ENCODE assay signal across 9 mouse cellular contexts in genomic region chr13:9760057-9760456, GRCm38 (mm10). TPM values are rescaled to one million over a fixed set of nuclear protein-coding genes. Genes with fewer than 3 reads are reported as not detected.
DNase-seq lines count a peak whose midpoint lies in the region; ATAC-seq and TF ChIP-seq lines count a peak whose summit lies in the region.
"Had no signal": no experiment of that assay in that cellular context is flagged by ENCODE, and none has a peak within 500 bp of the region (broad histone marks: within the 10 kb centered on the region; RNA-seq: fewer than 3 reads in every experiment).

No protein-coding gene starts in this region.

- peak overlapping the region; percentile 3 for H3K4me3 ChIP-seq in midbrain, embryonic 10.5 days
- H3K4me3 ChIP-seq in midbrain, embryonic 16.5 days (ENCODE audit: low read depth, low read length), result no peak overlapping the region
- H3K4me3 ChIP-seq in intestine, postnatal 0 days (ENCODE audit: low read depth, low read length), result no peak overlapping the region
- no peak overlapping the region for H3K4me3 ChIP-seq in heart, embryonic 10.5 days

- DNase-seq in midbrain, embryonic 10.5 days (ENCODE audit: low spot score), result peak; percentile 48
- DNase-seq in embryo, embryonic 10.5 days (ENCODE audit: low spot score), result peak; percentile 54
- peak; percentile 27 for DNase-seq in lung, postnatal 36 days
- DNase-seq in spleen, postnatal 36 days (ENCODE audit: low spot score in 2 of 2), result peak; percentile 75 to 78
- no peak for DNase-seq in heart, embryonic 10.5 days (ENCODE audit: low spot score)
- DNase-seq in left cerebral cortex, postnatal 4 days, result no peak
- DNase-seq: kidney, postnatal 36 days had no signal

- no peaks in the 10 kb centered on the region for H3K27me3 ChIP-seq in midbrain, embryonic 10.5 days (ENCODE audit: low read depth, poor library complexity, severe bottlenecking)
- no peaks in the 10 kb centered on the region for H3K27me3 ChIP-seq in midbrain, embryonic 16.5 days (ENCODE audit: control insufficient read depth, insufficient read depth, low read depth, low read length)
- H3K27me3 ChIP-seq in intestine, postnatal 0 days (replicated peaks; ENCODE audit: control insufficient read depth, insufficient read depth, low read length), result no peaks in the 10 kb centered on the region
- H3K27me3 ChIP-seq in heart, embryonic 10.5 days (ENCODE audit: insufficient read depth, poor library complexity, severe bottlenecking), result no peaks in the 10 kb centered on the region

- H3K9me3 ChIP-seq in midbrain, embryonic 10.5 days (replicated peaks), result no peaks in the 10 kb centered on the region
- H3K9me3 ChIP-seq in midbrain, embryonic 16.5 days (replicated peaks; ENCODE audit: control insufficient read depth, low read length, poor library complexity, severe bottlenecking), result no peaks in the 10 kb centered on the region
- H3K9me3 ChIP-seq in intestine, postnatal 0 days (ENCODE audit: control insufficient read depth), result no peaks in the 10 kb centered on the region
- no peaks in the 10 kb centered on the region for H3K9me3 ChIP-seq in heart, embryonic 10.5 days

- no peaks in the 10 kb centered on the region for H3K36me3 ChIP-seq in midbrain, embryonic 10.5 days
- no peaks in the 10 kb centered on the region for H3K36me3 ChIP-seq in midbrain, embryonic 16.5 days (ENCODE audit: control insufficient read depth, insufficient read depth, low read length)
- H3K36me3 ChIP-seq in intestine, postnatal 0 days (ENCODE audit: control insufficient read depth, insufficient read depth), result no peaks in the 10 kb centered on the region
- H3K36me3 ChIP-seq in heart, embryonic 10.5 days, result no peaks in the 10 kb centered on the region

- H3K4me1 ChIP-seq in midbrain, embryonic 10.5 days, result peaks cover 60% of the 10 kb centered on the region
- peaks cover 36% of the 10 kb centered on the region for H3K4me1 ChIP-seq in midbrain, embryonic 16.5 days (ENCODE audit: control insufficient read depth, insufficient read depth, low read length)
- H3K4me1 ChIP-seq in intestine, postnatal 0 days (replicated peaks; ENCODE audit: control insufficient read depth, insufficient read depth, low read length), result 0 out of 2 replicates have a peak, but pooled peaks cover 3% of the 10 kb centered on the region
- peaks cover 28% of the 10 kb centered on the region for H3K4me1 ChIP-seq in heart, embryonic 10.5 days

- no peak for TF ChIP-seq CTCF in intestine, postnatal 0 days (IDR thresholded peaks at IDR 0.05; ENCODE audit: low read depth)

- no peak for ATAC-seq in midbrain, embryonic 16.5 days
- ATAC-seq in intestine, postnatal 0 days, result no peak

- H3K27ac ChIP-seq in midbrain, embryonic 10.5 days (replicated peaks), result peak overlapping the region; percentile 53; the same call in 1 of the 2 replicates
- no peak overlapping the region for H3K27ac ChIP-seq in midbrain, embryonic 16.5 days (ENCODE audit: low read length)
- no peak overlapping the region for H3K27ac ChIP-seq in intestine, postnatal 0 days (ENCODE audit: low read depth, low read length)
- H3K27ac ChIP-seq in heart, embryonic 10.5 days, result no peak overlapping the region

- H3K4me2 ChIP-seq in midbrain, embryonic 16.5 days (ENCODE audit: low read length), result no peak overlapping the region
- no peak overlapping the region for H3K4me2 ChIP-seq in intestine, postnatal 0 days (replicated peaks; ENCODE audit: low read depth)

- WGBS in midbrain, embryonic 10.5 days, result 41% methylated on average over 6 of the region's 6 CpGs
- WGBS in midbrain, embryonic 16.5 days, result 13% methylated on average over 6 of the region's 6 CpGs
- WGBS in intestine, postnatal 0 days, result 88% methylated on average over 6 of the region's 6 CpGs
- 91% methylated on average over 6 of the region's 6 CpGs for WGBS in heart, embryonic 10.5 days

- no peak overlapping the region; the same call in 1 of the 2 replicates for H3K9ac ChIP-seq in midbrain, embryonic 16.5 days (ENCODE audit: low read depth, low read length)
- H3K9ac ChIP-seq in intestine, postnatal 0 days (ENCODE audit: low read depth, low read length), result no peak overlapping the region

- intact Hi-C loops in left cerebral cortex, postnatal 4 days (cut with DNase I), result no loop called here

RNA-seq across cellular contexts. Expression of gene Zmynd11, which starts 5.1 kb away (rescaled TPM):
- polyA plus RNA-seq in midbrain, embryonic 10.5 days (2016; fragmentation: Nextera tagmentation; extraction: Ambion mirVana), result 104 and 111 TPM in 2 replicates
- polyA plus RNA-seq in midbrain, embryonic 16.5 days (2015; fragmentation: Nextera tagmentation; extraction: Ambion mirVana), result 185 and 188 TPM in 2 replicates
- polyA plus RNA-seq in intestine, postnatal 0 days (2015; fragmentation: Nextera tagmentation; extraction: Ambion mirVana), result 45.2 and 52.9 TPM in 2 replicates
- polyA plus RNA-seq in heart, embryonic 10.5 days (2016; fragmentation: Nextera tagmentation; extraction: Ambion mirVana), result 88.2 and 98.4 TPM in 2 replicates
- total RNA-seq in left cerebral cortex, postnatal 4 days (2021), result 100 to 1,000 TPM; 309 to 322 TPM

Comparison
In these comparisons a context has a peak if more than half of its experiments do, and no peak if none do; other contexts are left out.
1. DNase-seq: peak in midbrain, embryonic 10.5 days (single experiment), embryo, embryonic 10.5 days (single experiment), lung, postnatal 36 days (single experiment) and spleen, postnatal 36 days (2 of 2); none in heart, embryonic 10.5 days (single experiment) and left cerebral cortex, postnatal 4 days (single experiment).